33 mouse cellular contexts compared by ENCODE assay signal in the genomic region with DNA sequence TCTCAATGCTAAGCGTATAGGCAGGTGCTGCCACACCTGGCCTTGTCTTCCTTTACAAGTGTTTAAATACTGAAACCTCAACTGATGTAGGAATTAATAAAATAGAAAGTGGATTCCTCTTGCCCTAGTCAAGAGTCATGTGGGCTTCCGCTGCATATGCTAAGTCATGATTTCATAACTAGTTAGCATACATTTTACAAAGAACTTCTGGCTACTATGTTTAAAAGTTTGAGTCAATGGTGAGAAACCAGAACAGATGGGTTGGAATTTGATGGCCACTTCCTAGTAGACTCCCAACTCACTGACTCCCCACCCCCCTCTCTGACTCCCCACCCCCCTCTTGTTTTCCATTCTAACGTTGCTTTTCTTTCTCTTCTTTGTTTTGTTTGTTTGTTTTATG. TPM values are rescaled to one million over a fixed set of nuclear protein-coding genes. Genes with fewer than 3 reads are reported as not detected.
"Had no signal": no experiment of that assay in that cellular context is flagged by ENCODE, and none has a peak within 500 bp of the region (broad histone marks: within the 10 kb centered on the region; RNA-seq: fewer than 3 reads in every experiment).

No protein-coding gene starts in this region.

- H3K36me3 ChIP-seq: embryonic facial prominence, embryonic 10.5 days; embryonic facial prominence, embryonic 12.5 days; embryonic facial prominence, embryonic 13.5 days; embryonic facial prominence, embryonic 15.5 days; forebrain, embryonic 10.5 days; forebrain, embryonic 12.5 days; forebrain, embryonic 15.5 days had no signal

- H3K27me3 ChIP-seq: embryonic facial prominence, embryonic 12.5 days; embryonic facial prominence, embryonic 13.5 days; embryonic facial prominence, embryonic 15.5 days; forebrain, embryonic 12.5 days; forebrain, embryonic 13.5 days; forebrain, embryonic 15.5 days had no signal

- H3K4me2 ChIP-seq: embryonic facial prominence, embryonic 12.5 days; embryonic facial prominence, embryonic 13.5 days; embryonic facial prominence, embryonic 15.5 days; forebrain, embryonic 12.5 days; forebrain, embryonic 13.5 days; forebrain, embryonic 15.5 days had no signal

- DNase-seq: cerebellum, adult 2 months; cerebellum, adult 8-10 months; cerebellum, adult 9-10 months; cerebellum, adult 9-11 months; cerebellum, postnatal 10 days; cerebellum, postnatal 14 days; cerebellum, postnatal 25 days; cerebellum, postnatal 36 days; embryo, embryonic 11 days; forebrain, postnatal 0 days; gastrocnemius, adult 2 months; gastrocnemius, postnatal 10 days; gastrocnemius, postnatal 14 days; gastrocnemius, postnatal 25 days; gastrocnemius, postnatal 36 days; heart, adult 18-20 months had no signal

- ATAC-seq: forebrain, embryonic 13.5 days; forebrain, embryonic 14.5 days; forebrain, embryonic 15.5 days; forebrain, embryonic 16.5 days; forebrain, postnatal 0 days had no signal

- H3K4me1 ChIP-seq: embryonic facial prominence, embryonic 10.5 days; embryonic facial prominence, embryonic 12.5 days; embryonic facial prominence, embryonic 13.5 days; embryonic facial prominence, embryonic 15.5 days; forebrain, embryonic 10.5 days; forebrain, embryonic 12.5 days; forebrain, embryonic 13.5 days; forebrain, embryonic 15.5 days had no signal

- H3K9me3 ChIP-seq: embryonic facial prominence, embryonic 10.5 days; embryonic facial prominence, embryonic 12.5 days; embryonic facial prominence, embryonic 13.5 days; embryonic facial prominence, embryonic 15.5 days; forebrain, embryonic 10.5 days; forebrain, embryonic 12.5 days; forebrain, embryonic 13.5 days; forebrain, embryonic 15.5 days had no signal

- H3K4me3 ChIP-seq: embryonic facial prominence, embryonic 10.5 days; embryonic facial prominence, embryonic 12.5 days; embryonic facial prominence, embryonic 13.5 days; embryonic facial prominence, embryonic 15.5 days; erythroblast, embryonic 14.5 days; forebrain, embryonic 10.5 days; forebrain, embryonic 12.5 days; forebrain, embryonic 13.5 days; forebrain, embryonic 15.5 days; gastrocnemius, adult 2 months had no signal

- H3K9ac ChIP-seq: embryonic facial prominence, embryonic 12.5 days; embryonic facial prominence, embryonic 13.5 days; embryonic facial prominence, embryonic 15.5 days; forebrain, embryonic 12.5 days; forebrain, embryonic 13.5 days; forebrain, embryonic 15.5 days; forebrain, postnatal 0 days had no signal

- H3K27ac ChIP-seq: embryonic facial prominence, embryonic 10.5 days; embryonic facial prominence, embryonic 12.5 days; embryonic facial prominence, embryonic 13.5 days; embryonic facial prominence, embryonic 15.5 days; forebrain, embryonic 10.5 days; forebrain, embryonic 12.5 days; forebrain, embryonic 13.5 days; forebrain, embryonic 15.5 days; gastrocnemius, adult 2 months had no signal

RNA-seq across cellular contexts. Expression of a gene that starts 19.4 kb away (rescaled TPM):
- total RNA-seq: common myeloid progenitor, adult 5-6 weeks; forebrain, postnatal 0 days; gastrocnemius, adult 2 months; gastrocnemius, postnatal 14 days; gastrocnemius, postnatal 25 days; gastrocnemius, postnatal 36 days; granulocyte monocyte progenitor cell, adult 5-6 weeks; heart, adult 18-20 months; heart, adult 8-10 months had no signal
- polyA plus RNA-seq: cortical plate, adult 2 months; embryonic facial prominence, embryonic 11.5 days; embryonic facial prominence, embryonic 14.5 days; embryonic facial prominence, embryonic 15.5 days; erythroblast, embryonic 14.5 days; forebrain, embryonic 10.5 days; forebrain, embryonic 14.5 days; forebrain, postnatal 0 days had no signal
